Mouse (Mus musculus) heart, embryonic 15.5 days (tissue): Measurements from ENCODE around the gene Grm8. TPM values are rescaled to one million over a fixed set of nuclear protein-coding genes. Genes with fewer than 3 reads are reported as not detected.

Experiments used
- ATAC-seq: fragments of 200-750 bp; cut with Nextera tagmentation; replicated peaks from 2 replicates; pipeline ENCODE4 v1.8.0; 2017; ENCODE audit warnings: low read depth, moderate TSS enrichment; ENCODE audit not compliant: insufficient number of reproducible peaks, insufficient read depth, low FRiP score
- H3K27ac ChIP-seq: fragments of 300-500 bp; sonication (generic); 2 replicates; pipeline ENCODE4 v1.5.1; 2015; ENCODE audit warnings: mild to moderate bottlenecking, inconsistent platforms
- H3K27me3 ChIP-seq: fragments of 300-500 bp; sonication (generic); 2 replicates; pipeline ENCODE4 v1.6.1; 2015; ENCODE audit warnings: inconsistent platforms
- H3K36me3 ChIP-seq: fragments of 300-500 bp; sonication (generic); 2 replicates; pipeline ENCODE4 v1.6.1; 2015; ENCODE audit warnings: mild to moderate bottlenecking, inconsistent platforms
- H3K4me1 ChIP-seq: fragments of 300-500 bp; sonication (generic); replicated peaks from 2 replicates; pipeline ENCODE4 v1.6.1; 2015; ENCODE audit warnings: inconsistent platforms
- H3K4me2 ChIP-seq: fragments of 300-500 bp; sonication (generic); 2 replicates; pipeline ENCODE4 v1.6.1; 2015; ENCODE audit warnings: inconsistent platforms, mild to moderate bottlenecking, moderate library complexity
- H3K4me3 ChIP-seq: fragments of 300-500 bp; sonication (generic); 2 replicates; pipeline ENCODE4 v1.5.1; 2015; ENCODE audit warnings: mild to moderate bottlenecking, inconsistent platforms
- H3K9ac ChIP-seq: fragments of 300-500 bp; sonication (generic); 2 replicates; pipeline ENCODE4 v1.6.1; 2015; ENCODE audit warnings: mild to moderate bottlenecking, inconsistent platforms
- H3K9me3 ChIP-seq: fragments of 300-500 bp; sonication (generic); replicated peaks from 2 replicates; pipeline ENCODE4 v1.6.1; 2016; ENCODE audit warnings: inconsistent platforms
- WGBS: fragments of 180-500 bp; shearing (Covaris S2); methylation state at CpG from one replicate; pipeline ENCODE4 v1.1.7; 2015; ENCODE audit warnings: mixed read lengths; 5-methylcytosine and 5-hydroxymethylcytosine counted together
- polyA plus RNA-seq: library from polyadenylated mRNA; unstranded; fragments of >200 nt; fragmentation: Nextera tagmentation; extraction: Ambion mirVana; gene quantifications from 2 replicates; pipeline ENCODE4 v1.2.1, GENCODE M21; 2015

Gene Grm8
- 0.08 and 0.65 TPM in 2 replicates for polyA plus RNA-seq

- no peak for ATAC-seq
- H3K4me2 ChIP-seq = peak within 1 kb of the TSS; percentile 100
- under 1% methylated on average over 42 of the region's 42 CpGs for WGBS
- H3K9me3 ChIP-seq = no peaks in the 10 kb centered on the region
- peak within 1 kb of the TSS; percentile 43 for H3K9ac ChIP-seq
- H3K27me3 ChIP-seq = peaks cover 65% of the 10 kb centered on the region
- H3K36me3 ChIP-seq = no peaks in the 10 kb centered on the region
- peak within 1 kb of the TSS; percentile 59 for H3K4me3 ChIP-seq
- no peak within 1 kb of the TSS for H3K27ac ChIP-seq
- H3K4me1 ChIP-seq = peaks cover 25% of the 10 kb centered on the region
Observed at GRCm38 (mm10) chr6:28135001-28135401, at the start of gene Grm8. Grm8 (minus strand) TSS chr6:28135178.

DNA sequence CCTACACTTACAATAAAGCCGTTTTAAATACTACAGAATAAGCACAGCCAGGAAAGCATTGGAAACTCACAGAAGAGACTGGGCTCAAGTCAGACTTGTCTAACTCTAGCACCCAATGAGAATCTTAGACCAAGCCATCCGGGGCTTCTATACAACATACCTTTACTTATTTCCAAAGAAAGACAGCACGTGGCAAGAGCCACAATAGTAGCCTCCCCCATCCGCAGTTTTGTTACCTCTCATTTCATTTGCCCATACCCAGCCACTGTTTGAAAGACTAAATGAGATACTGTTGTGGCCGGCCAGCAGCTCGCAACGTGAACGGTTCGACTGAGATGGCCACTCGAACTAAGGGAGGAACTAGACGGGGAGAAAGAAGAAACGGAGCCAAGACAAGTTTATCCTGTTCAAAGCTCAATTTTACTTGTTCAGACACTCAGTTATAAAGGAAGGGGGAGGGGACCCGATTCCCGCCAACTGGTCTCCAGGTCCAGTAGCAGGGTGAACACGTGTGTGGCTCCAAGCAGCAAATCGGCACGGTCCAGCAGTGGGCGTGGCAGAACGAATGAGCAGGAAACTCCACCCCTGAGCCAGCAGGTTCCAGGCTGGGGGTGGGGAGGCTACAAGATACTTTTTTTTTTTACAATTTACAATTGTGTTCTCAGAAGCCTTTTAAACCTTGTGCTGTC is 35.0 kb upstream of the Grm8 start:
- no peak overlapping the region for H3K27ac ChIP-seq
- no peak for ATAC-seq
- WGBS = 65% methylated on average over 19 of the region's 19 CpGs

GRCm38 (mm10) chr6:28160399-28160798 is 25.4 kb upstream of the Grm8 start:
- Histone ChIP-seq H3K9ac (no peak overlapping the region), H3K4me3 (no peak overlapping the region), H3K4me2 (no peak overlapping the region), H3K36me3 (no peaks in the 10 kb centered on the region), H3K9me3 (no peaks in the 10 kb centered on the region), H3K4me1 (no peaks in the 10 kb centered on the region), H3K27ac (no peak overlapping the region), H3K27me3 (no peaks in the 10 kb centered on the region)
- WGBS = 60% methylated on average over 5 of the region's 5 CpGs
- ATAC-seq = no peak

More for the DNA sequence above, 35.0 kb upstream of the Grm8 start:
- Histone ChIP-seq H3K36me3 (no peaks in the 10 kb centered on the region), H3K4me1 (no peaks in the 10 kb centered on the region), H3K4me2 (no peak overlapping the region), H3K4me3 (no peak overlapping the region), H3K9ac (no peak overlapping the region), H3K9me3 (no peaks in the 10 kb centered on the region), H3K27me3 (no peaks in the 10 kb centered on the region)

GRCm38 (mm10) chr6:28146445-28146844 is 11.5 kb upstream of the Grm8 start:
- Histone ChIP-seq H3K4me1 (no peaks in the 10 kb centered on the region), H3K27me3 (no peaks in the 10 kb centered on the region), H3K36me3 (no peaks in the 10 kb centered on the region), H3K9ac (no peak overlapping the region), H3K27ac (no peak overlapping the region), H3K4me3 (no peak overlapping the region), H3K9me3 (no peaks in the 10 kb centered on the region), H3K4me2 (no peak overlapping the region)
- WGBS = 64% methylated on average over 6 of the region's 6 CpGs
- no peak for ATAC-seq

DNA sequence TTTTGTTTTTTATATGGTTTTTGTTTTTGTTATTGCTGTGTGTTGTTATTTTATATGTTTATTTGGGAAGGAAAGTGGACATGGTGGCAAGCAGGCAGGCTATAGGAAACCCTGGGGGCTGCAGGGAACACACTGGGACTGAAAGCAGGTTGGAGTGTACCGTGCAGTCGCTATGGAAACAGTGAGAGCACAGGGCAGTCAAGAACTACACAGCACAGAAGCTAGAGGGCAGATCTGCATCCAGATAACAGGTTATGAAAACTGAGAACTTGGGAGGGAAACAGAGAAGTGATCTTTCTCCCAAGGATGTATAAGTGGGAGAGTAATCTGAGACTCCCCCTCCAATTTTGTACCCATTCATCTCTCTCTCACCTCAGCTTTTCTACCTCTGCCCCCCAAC is 7.4 kb upstream of the Grm8 start:
- Histone ChIP-seq H3K4me1 (no peaks in the 10 kb centered on the region), H3K27ac (no peak overlapping the region), H3K9me3 (no peaks in the 10 kb centered on the region), H3K4me3 (no peak overlapping the region), H3K36me3 (no peaks in the 10 kb centered on the region), H3K27me3 (peaks cover 4% of the 10 kb centered on the region), H3K9ac (no peak overlapping the region), H3K4me2 (no peak overlapping the region)
- ATAC-seq = no peak
- 13% methylated on average over 2 of the region's 2 CpGs for WGBS

- Histone ChIP-seq H3K4me3 (peak overlapping the region; percentile 59), H3K4me1 (peaks cover 25% of the 10 kb centered on the region), H3K27ac (no peak overlapping the region), H3K27me3 (peaks cover 64% of the 10 kb centered on the region), H3K4me2 (peak overlapping the region; percentile 100), H3K36me3 (no peaks in the 10 kb centered on the region), H3K9ac (peak overlapping the region; percentile 43; the same call in 1 of the 2 replicates), H3K9me3 (no peaks in the 10 kb centered on the region)
- WGBS = under 1% methylated on average over 37 of the region's 37 CpGs
- ATAC-seq = peak; percentile 80
Observed at GRCm38 (mm10) chr6:28135411-28136233, 644 bp upstream of the Grm8 start.

GRCm38 (mm10) chr6:28134251-28134801 is 652 bp downstream of the Grm8 start:
- Histone ChIP-seq H3K9me3 (no peaks in the 10 kb centered on the region), H3K9ac (peak overlapping the region; percentile 43), H3K4me3 (peak overlapping the region; percentile 59), H3K27me3 (peaks cover 64% of the 10 kb centered on the region), H3K4me1 (peaks cover 25% of the 10 kb centered on the region), H3K4me2 (peak overlapping the region; percentile 100), H3K27ac (no peak overlapping the region), H3K36me3 (no peaks in the 10 kb centered on the region)
- ATAC-seq = no peak
- 1% methylated on average over 20 of the region's 20 CpGs for WGBS

DNA sequence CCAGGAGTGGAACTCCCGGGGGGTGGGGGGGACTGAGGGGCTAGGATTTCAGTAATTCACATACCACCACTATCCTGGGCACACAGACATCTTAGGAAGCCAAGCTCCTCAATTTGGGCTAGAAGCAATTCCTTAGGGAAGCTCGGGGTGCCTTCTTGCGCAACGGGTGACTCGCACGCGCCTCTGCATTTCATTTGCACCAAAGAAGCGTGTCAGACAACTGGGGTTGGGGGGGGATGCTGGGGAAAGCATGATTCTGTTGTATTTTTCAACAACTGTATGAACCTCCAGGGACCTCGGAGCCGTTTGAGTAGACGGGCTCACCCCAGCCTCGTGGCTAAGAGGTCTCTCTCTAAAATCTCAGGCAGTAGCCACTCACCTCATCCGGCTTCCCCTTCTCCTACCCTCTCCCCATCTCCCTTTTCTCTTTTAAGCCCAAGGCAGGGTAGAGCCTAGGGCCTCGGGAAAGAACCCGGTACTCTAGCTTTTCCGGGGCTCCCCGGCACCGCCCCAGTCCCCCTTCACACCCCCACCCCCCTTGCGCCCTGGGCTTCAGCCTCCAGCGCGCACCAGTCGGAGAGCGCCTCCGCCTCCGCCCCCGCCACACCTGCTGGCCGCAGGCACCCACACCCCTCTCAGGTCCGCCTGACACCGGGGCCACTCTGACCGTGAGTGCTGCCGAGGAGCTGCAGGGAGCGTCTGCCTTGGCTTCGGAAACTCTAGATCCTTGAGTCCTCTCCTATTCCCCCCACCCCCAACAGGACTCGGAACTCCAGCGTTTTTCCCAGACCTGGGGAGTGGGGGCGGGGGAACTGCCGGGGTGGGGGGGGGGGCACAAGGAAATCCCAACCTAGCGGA is 1.5 kb downstream of the Grm8 start:
- 1% methylated on average over 38 of the region's 38 CpGs for WGBS
- H3K9me3 ChIP-seq = no peaks in the 10 kb centered on the region
- peak overlapping the region; percentile 59 for H3K4me3 ChIP-seq
- H3K27me3 ChIP-seq = peaks cover 64% of the 10 kb centered on the region
- H3K4me2 ChIP-seq = peak overlapping the region; percentile 100
- no peak overlapping the region for H3K9ac ChIP-seq
- no peak overlapping the region for H3K27ac ChIP-seq
- no peaks in the 10 kb centered on the region for H3K36me3 ChIP-seq
- ATAC-seq = no peak
- peaks cover 25% of the 10 kb centered on the region for H3K4me1 ChIP-seq

- no peaks in the 10 kb centered on the region for H3K9me3 ChIP-seq
- H3K27ac ChIP-seq = no peak overlapping the region
- H3K36me3 ChIP-seq = no peaks in the 10 kb centered on the region
- ATAC-seq = no peak
- H3K9ac ChIP-seq = no peak overlapping the region
- H3K4me2 ChIP-seq = no peak overlapping the region
- peaks cover 61% of the 10 kb centered on the region for H3K27me3 ChIP-seq
- WGBS = 15% methylated on average over 4 of the region's 4 CpGs
- no peak overlapping the region for H3K4me3 ChIP-seq
- H3K4me1 ChIP-seq = peaks cover 25% of the 10 kb centered on the region
Observed at GRCm38 (mm10) chr6:28132056-28132455, 2.9 kb downstream of the Grm8 start.

DNA sequence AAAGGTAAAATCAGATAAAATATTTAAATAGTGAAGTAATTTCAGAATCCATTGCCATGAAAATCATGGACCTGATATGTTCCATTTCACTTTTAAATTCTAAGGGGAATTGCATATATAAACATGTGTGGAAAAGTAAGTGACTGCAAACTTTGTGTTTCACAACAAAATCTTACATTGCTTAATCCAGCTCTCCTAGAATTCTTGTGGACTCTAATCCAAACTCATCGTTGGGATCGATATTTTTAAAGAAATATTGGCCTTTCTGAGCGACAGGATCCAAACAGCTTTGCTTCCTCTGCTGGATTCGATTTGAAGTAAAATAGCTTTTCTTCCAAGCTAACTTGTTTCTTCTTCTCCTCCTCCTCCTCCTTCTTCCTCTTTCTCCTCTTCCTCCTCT is 6.1 kb downstream of the Grm8 start:
- peaks cover 37% of the 10 kb centered on the region for H3K27me3 ChIP-seq
- no peak for ATAC-seq
- WGBS = 89% methylated on average over 4 of the region's 4 CpGs

GRCm38 (mm10) chr6:28115519-28115918 is 19.5 kb downstream of the Grm8 start:
- Histone ChIP-seq H3K4me3 (no peak overlapping the region), H3K9ac (no peak overlapping the region), H3K36me3 (no peaks in the 10 kb centered on the region), H3K27ac (no peak overlapping the region), H3K4me1 (no peaks in the 10 kb centered on the region), H3K4me2 (no peak overlapping the region), H3K27me3 (no peaks in the 10 kb centered on the region), H3K9me3 (no peaks in the 10 kb centered on the region)
- ATAC-seq = no peak
- WGBS = 79% methylated on average over 2 of the region's 2 CpGs

More for the DNA sequence above, 6.1 kb downstream of the Grm8 start:
- Histone ChIP-seq H3K4me2 (no peak overlapping the region), H3K36me3 (no peaks in the 10 kb centered on the region), H3K9ac (no peak overlapping the region), H3K4me3 (no peak overlapping the region), H3K27ac (no peak overlapping the region), H3K4me1 (peaks cover 5% of the 10 kb centered on the region), H3K9me3 (no peaks in the 10 kb centered on the region)
